Mouse (Mus musculus) heart, postnatal 0 days (tissue): Measurements from ENCODE around the gene Zfp931. TPM values are rescaled to one million over a fixed set of nuclear protein-coding genes. Genes with fewer than 3 reads are reported as not detected.
"Not testable (repeated sequence)": the region's sequence is repeated elsewhere in the genome, so short reads cannot be mapped to it uniquely, and the experiment has no call there.

ENCODE experiments used
- ATAC-seq: fragments of 200-750 bp; cut with Nextera tagmentation; 2 replicates; pipeline ENCODE4 v1.8.0; 2017; ENCODE audit warnings: low read depth, moderate number of reproducible peaks, moderate library complexity; ENCODE audit not compliant: insufficient read depth
- DNase-seq: peaks from one replicate; pipeline ENCODE4 v3.0.0-alpha.2; 2016; ENCODE audit warnings: low spot score
- H3K27ac ChIP-seq: fragments of 300-500 bp; sonication (generic); 2 replicates; pipeline ENCODE4 v1.5.1; 2014; ENCODE audit warnings: low read depth, mild to moderate bottlenecking
- H3K27me3 ChIP-seq: fragments of 300-500 bp; sonication (generic); 2 replicates; pipeline ENCODE4 v1.6.1; 2014; ENCODE audit warnings: low read length, mixed read lengths; ENCODE audit not compliant: control insufficient read depth, insufficient read depth
- H3K36me3 ChIP-seq: fragments of 300-500 bp; sonication (generic); replicated peaks from 2 replicates; pipeline ENCODE4 v1.6.1; 2014; ENCODE audit warnings: low read length, mixed read lengths; ENCODE audit not compliant: control insufficient read depth, insufficient read depth
- H3K4me1 ChIP-seq: fragments of 300-500 bp; sonication (generic); 2 replicates; pipeline ENCODE4 v1.6.1; 2014; ENCODE audit warnings: antibody characterized with exemption; ENCODE audit not compliant: control insufficient read depth, insufficient read depth
- H3K4me2 ChIP-seq: fragments of 300-500 bp; sonication (generic); 2 replicates; pipeline ENCODE4 v1.6.1; 2014; ENCODE audit warnings: low read depth, mild to moderate bottlenecking, low read length, moderate library complexity
- H3K4me3 ChIP-seq: fragments of 300-500 bp; sonication (generic); 2 replicates; pipeline ENCODE4 v1.5.1; 2014; ENCODE audit warnings: low read depth, low read length
- H3K9ac ChIP-seq: fragments of 300-500 bp; sonication (generic); replicated peaks from 2 replicates; pipeline ENCODE4 v1.6.1; 2014; ENCODE audit warnings: low read depth, low read length, mixed read lengths
- H3K9me3 ChIP-seq: fragments of 300-500 bp; sonication (generic); replicated peaks from 2 replicates; pipeline ENCODE4 v1.6.1; 2016; ENCODE audit warnings: low read length; ENCODE audit not compliant: control insufficient read depth
- WGBS: fragments of 180-500 bp; shearing (Covaris S2); extraction: QIAGEN DNeasy Blood & Tissue Kit; methylation state at CpG from one replicate; pipeline ENCODE4 v1.1.7; 2014; 5-methylcytosine and 5-hydroxymethylcytosine counted together
- polyA plus RNA-seq: library from polyadenylated mRNA; unstranded; fragments of >200 nt; fragmentation: Nextera tagmentation; extraction: Ambion mirVana; gene quantifications from 2 replicates; pipeline ENCODE4 v1.2.1, GENCODE M21; 2015
- total RNA-seq: library from RNA; depleted of rRNA; stranded (reverse); fragments of >200 nt; gene quantifications from 2 replicates; pipeline ENCODE4 v1.2.3, GENCODE M21; 2014; ENCODE audit warnings: low replicate concordance; rRNA removed

Gene Zfp931
- total and polyA plus RNA-seq, 2 experiments from 2014 or later, result 7.7 to 9.7 TPM

DNA sequence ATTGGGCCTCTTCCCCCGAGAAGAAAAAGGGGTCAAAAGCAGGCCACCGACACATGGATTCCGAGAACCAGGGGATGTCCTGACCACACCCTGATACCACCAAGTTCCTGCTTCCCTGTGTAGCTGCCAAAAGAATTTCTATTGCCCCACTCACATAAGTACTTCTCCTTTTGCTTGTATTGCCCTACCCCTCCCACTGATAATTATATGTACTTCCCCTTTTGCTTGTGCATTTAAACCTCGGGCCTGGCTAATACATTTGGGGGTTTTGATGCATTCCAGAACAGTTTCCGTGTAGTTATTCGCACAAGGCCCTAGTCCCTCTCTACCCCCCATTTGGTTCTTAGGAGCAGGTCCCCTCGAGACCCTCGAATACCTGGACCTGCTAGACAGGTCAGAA lies 57.5 kb downstream of the Zfp931 start:
- DNase-seq, result peak; percentile 5

DNA sequence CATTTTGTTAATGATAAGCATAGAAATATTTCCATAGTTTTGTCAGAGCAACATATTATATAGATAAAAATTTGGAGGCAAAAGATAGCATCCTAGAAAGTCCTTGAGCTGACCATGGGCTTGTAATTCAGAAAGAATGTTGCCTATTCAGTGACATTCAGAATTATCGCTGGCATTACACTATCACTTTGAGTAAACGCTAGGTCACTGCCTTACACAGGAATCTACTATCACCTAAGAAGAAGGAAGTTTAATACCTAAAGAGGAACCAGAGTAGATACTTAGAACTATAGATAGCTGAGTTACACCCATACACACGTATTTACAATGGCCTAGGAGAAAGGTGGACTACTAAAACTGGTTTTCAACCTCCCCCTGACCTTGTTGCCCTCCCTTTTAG lies 58.8 kb downstream of the Zfp931 start:
- not testable (repeated sequence) for ATAC-seq, H3K9me3 ChIP-seq, H3K9ac ChIP-seq, H3K4me1 ChIP-seq, H3K4me3 ChIP-seq, H3K36me3 ChIP-seq, DNase-seq, H3K27ac ChIP-seq, H3K4me2 ChIP-seq, H3K27me3 ChIP-seq
- 65% methylated on average over 3 of the region's 3 CpGs for WGBS

More for the DNA sequence above, 57.5 kb downstream of the Zfp931 start:
- H3K27me3 ChIP-seq, H3K9ac ChIP-seq, H3K4me1 ChIP-seq, H3K27ac ChIP-seq, H3K36me3 ChIP-seq, ATAC-seq, H3K4me3 ChIP-seq, H3K4me2 ChIP-seq, H3K9me3 ChIP-seq: not testable (repeated sequence)
- WGBS, result 56% methylated on average over 8 of the region's 8 CpGs

Other genes starting within 250 kb of the Zfp931 start
- gene Gm14325, start 238.1 kb downstream of the Zfp931 start, total RNA-seq, result 17.9 and 160 TPM in 2 replicates
- 24.0 and 25.4 TPM in 2 replicates for gene Gm14325, start 238.1 kb downstream of the Zfp931 start, polyA plus RNA-seq
- 0.46 TPM in 1 of 2 replicates, not detected in the other for gene Gm14327, start 181.4 kb downstream of the Zfp931 start, total RNA-seq
- gene Gm14327, start 181.4 kb downstream of the Zfp931 start, polyA plus RNA-seq, result 5.6 and 5.7 TPM in 2 replicates
- gene Zfp972, start 152.9 kb downstream of the Zfp931 start, total RNA-seq, result not detected in 2 replicates
- 0.38 and 0.89 TPM in 2 replicates for gene Zfp972, start 152.9 kb downstream of the Zfp931 start, polyA plus RNA-seq
- gene Gm14326, start 121.2 kb downstream of the Zfp931 start, total RNA-seq, result 7.3 and 12.3 TPM in 2 replicates
- 30.4 and 37.8 TPM in 2 replicates for gene Gm14326, start 121.2 kb downstream of the Zfp931 start, polyA plus RNA-seq
- 9.7 and 24.4 TPM in 2 replicates for gene Zfp971, start 55.2 kb downstream of the Zfp931 start, total RNA-seq
- gene Zfp971, start 55.2 kb downstream of the Zfp931 start, polyA plus RNA-seq, result 13.6 and 15.2 TPM in 2 replicates
- 4.0 TPM in 1 of 2 replicates, not detected in the other for gene Phactr3, start 40.5 kb upstream of the Zfp931 start, total RNA-seq
- gene Phactr3, start 40.5 kb upstream of the Zfp931 start, polyA plus RNA-seq, result 3.4 and 3.6 TPM in 2 replicates